Mouse (Mus musculus) myocyte (in vitro differentiated cells): ENCODE results near the gene Tob1.

Experiments used
- CEBPB ChIP-seq: IDR thresholded peaks from 2 replicates; pipeline ENCODE4 v1.6.1; 2011; ENCODE audit warnings: mild to moderate bottlenecking, moderate library complexity; ENCODE audit not compliant: poor library complexity, insufficient read depth, severe bottlenecking
- MAX ChIP-seq: IDR thresholded peaks from one replicate; pipeline ENCODE4 v1.6.1; 2011; ENCODE audit warnings: low read depth, mild to moderate bottlenecking, control low read depth
- MYOD1 ChIP-seq, 3 experiments: IDR thresholded peaks; one replicate each; pipeline ENCODE4 v1.6.1; 2011; ENCODE audit warnings: control low read depth in 2 of 3, low read depth in 2 of 3, mild to moderate bottlenecking in 2 of 3, moderate library complexity in 1 of 3; ENCODE audit not compliant: insufficient read length in 2 of 3, control insufficient read depth in 1 of 3
- MYOG ChIP-seq, 3 experiments: IDR thresholded peaks; one replicate each; pipeline ENCODE4 v1.6.1; 2011; ENCODE audit warnings: control low read depth in 2 of 3, low read depth in 2 of 3, mild to moderate bottlenecking in 2 of 3; ENCODE audit not compliant: insufficient read length in 2 of 3, control insufficient read depth in 1 of 3, insufficient read depth in 1 of 3
- POLR2A ChIP-seq: IDR thresholded peaks from one replicate; pipeline ENCODE4 v1.6.1; 2011; ENCODE audit warnings: low read depth, mild to moderate bottlenecking, control low read depth, moderate library complexity; ENCODE audit not compliant: insufficient read length
- USF1 ChIP-seq: IDR thresholded peaks from one replicate; pipeline ENCODE4 v1.6.1; 2011; ENCODE audit warnings: low read depth, mild to moderate bottlenecking, control low read depth, moderate library complexity

- TF ChIP-seq POLR2A (no peak), USF1 (no peak), MYOD1 (IDR thresholded peaks at IDR 0.05; ENCODE audit: control insufficient read depth in 1 of 3, insufficient read length in 2 of 3, low read depth in 2 of 3) (no peak), CEBPB (no peak), MYOG (IDR thresholded peaks at IDR 0.05; ENCODE audit: control insufficient read depth in 1 of 3, insufficient read depth in 1 of 3, insufficient read length in 2 of 3, low read depth in 2 of 3) (no peak), MAX (no peak)
These were observed 2.2 kb upstream of the Tob1 start for GRCm38 (mm10) chr11:94208811-94209675.
